Mouse (Mus musculus) CD4-positive, CD25-positive, alpha-beta regulatory T cell, adult 4 months (primary cell): ENCODE measurements at regions not wholly inside any gene's neighbourhood (a gene's known extent, or its start where the extent isn't known, plus 50 kb on each side); places are given as distances from the start of the nearest gene placed in this dataset.

Source experiments
- ATAC-seq: one replicate; pipeline ENCODE4 v1.8.0; 2017

DNA sequence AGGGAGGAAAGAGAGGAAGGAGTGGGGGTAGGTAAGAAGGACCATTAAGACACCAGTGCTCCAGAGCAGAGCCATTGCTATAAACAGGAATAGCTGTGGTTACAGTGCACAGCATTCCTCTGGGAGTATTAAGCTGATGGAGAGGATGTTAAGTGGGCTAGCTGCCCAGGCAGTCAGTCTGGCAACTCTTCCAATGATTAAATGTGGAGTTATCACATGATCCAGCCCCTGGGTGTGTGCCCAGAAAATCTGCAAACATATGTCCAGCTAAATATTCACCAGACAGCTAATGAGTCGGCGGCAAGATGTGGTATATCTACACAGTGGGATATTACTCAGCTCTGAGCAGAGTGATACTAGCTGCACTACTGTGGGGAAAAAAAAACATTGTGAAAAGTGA is 229.7 kb downstream of the Ankrd50 start:
- ATAC-seq, result no peak

DNA sequence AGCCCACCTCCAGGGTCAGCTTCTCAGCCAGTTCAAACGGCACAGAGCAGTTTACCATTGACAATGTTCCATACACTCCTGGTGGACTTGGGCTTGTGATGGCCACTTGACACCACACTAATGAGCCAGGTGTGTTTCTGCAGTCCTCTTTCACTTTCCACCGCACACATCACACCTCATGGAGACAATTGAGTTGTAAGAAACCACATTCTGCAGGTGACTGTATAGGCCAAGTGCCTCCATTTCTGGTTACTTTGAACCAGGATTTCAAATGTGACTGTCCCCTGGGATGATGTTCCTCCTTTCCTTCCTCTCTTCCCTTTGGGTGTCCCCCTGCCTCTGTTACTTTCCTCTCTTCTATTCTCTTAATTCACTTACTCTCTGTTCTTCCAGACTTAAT is 233.1 kb downstream of the Ankrd50 start:
- ATAC-seq, result no peak

GRCm38 (mm10) chr3:38250552-38250951 is 234.1 kb downstream of the Ankrd50 start:
- no peak for ATAC-seq

- ATAC-seq, result no peak
These were observed 235.7 kb downstream of the Ankrd50 start for GRCm38 (mm10) chr3:38248941-38249340.

GRCm38 (mm10) chr3:38246439-38246838 is 238.2 kb downstream of the Ankrd50 start:
- ATAC-seq, result no peak

GRCm38 (mm10) chr3:38243209-38243608 is 241.4 kb downstream of the Ankrd50 start:
- ATAC-seq, result no peak

GRCm38 (mm10) chr3:38237616-38238015 is 247.0 kb downstream of the Ankrd50 start:
- ATAC-seq, result no peak

GRCm38 (mm10) chr3:38235736-38236083 is 248.9 kb downstream of the Ankrd50 start:
- no peak for ATAC-seq

DNA sequence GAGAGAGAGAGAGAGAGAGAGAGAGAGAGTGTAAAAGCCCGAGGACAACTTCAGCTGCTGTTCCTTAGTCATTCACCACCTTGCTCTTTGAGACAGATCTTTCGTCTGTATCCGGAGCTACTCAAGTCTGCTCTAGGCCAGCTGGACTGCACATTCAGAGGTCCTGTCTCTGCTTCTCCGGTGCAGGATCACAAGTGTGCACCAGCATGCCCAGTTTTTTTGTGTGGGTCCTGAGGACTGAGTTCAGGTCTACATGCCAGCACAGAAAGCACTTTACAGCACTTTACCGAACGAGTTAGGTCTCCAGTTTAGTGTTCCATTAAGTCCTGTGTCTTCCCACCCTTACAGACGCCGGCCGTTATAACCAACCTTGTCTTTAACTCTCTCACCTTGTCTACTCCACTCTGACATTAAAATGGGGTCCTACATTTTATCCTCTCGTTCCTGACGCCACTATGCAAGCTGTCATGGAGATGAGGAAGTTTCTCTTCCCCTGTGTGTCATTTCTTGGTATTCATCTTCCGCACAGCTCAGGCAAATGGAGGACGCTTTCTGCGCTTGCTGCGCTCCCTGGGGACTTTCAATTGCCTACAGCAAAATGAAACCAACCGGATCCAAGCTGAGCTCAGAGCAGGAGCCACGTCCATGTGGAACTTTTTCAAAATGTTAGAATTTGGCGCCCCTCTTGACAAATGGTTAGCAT is 249.5 kb downstream of the Ankrd50 start:
- no peak for ATAC-seq

- ATAC-seq, result no peak
These were observed 250.1 kb downstream of the Ankrd50 start for GRCm38 (mm10) chr3:38234534-38234933.

GRCm38 (mm10) chr3:38234006-38234405 is 250.6 kb downstream of the Ankrd50 start:
- ATAC-seq, result no peak

DNA sequence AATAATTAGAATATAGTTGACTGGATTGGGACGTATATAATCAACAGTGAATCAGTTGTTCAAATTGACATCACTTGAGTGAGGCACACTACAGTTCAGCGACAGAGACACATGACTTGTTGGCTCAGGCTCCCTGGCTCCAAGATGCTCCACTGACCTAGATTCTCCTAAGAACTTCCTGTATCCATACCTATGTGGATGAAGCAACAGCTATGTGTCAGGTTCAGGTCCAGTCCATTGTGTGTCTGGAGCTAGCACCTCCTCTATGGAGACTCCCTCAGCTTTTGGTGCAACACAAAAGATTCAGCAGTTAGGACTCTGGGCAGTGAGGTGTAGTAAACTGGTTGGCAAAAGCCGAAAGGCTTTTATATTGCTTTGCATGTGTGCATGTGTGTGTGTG is 251.6 kb downstream of the Ankrd50 start:
- no peak for ATAC-seq

GRCm38 (mm10) chr3:38232111-38233076 is 252.2 kb downstream of the Ankrd50 start:
- no peak for ATAC-seq

DNA sequence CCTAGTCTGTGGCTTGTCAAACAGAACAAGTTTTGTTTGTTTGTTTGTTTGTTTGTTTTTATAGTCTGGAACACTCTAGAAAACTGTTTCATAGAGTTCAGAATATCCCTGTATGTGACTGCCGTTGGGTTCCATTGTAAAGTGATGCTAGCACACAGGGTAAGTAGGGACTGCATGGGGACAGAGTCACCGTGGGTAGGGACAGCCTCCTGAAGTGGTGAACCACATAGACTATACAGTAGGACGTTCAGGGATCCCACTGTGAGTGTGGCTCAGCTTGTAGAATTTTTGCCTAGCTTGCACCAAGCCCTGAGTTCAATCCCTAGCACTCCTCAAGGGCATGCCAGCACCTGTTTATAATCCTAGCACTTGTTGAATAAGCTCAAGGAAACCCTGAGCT is 253.1 kb downstream of the Ankrd50 start:
- no peak for ATAC-seq

DNA sequence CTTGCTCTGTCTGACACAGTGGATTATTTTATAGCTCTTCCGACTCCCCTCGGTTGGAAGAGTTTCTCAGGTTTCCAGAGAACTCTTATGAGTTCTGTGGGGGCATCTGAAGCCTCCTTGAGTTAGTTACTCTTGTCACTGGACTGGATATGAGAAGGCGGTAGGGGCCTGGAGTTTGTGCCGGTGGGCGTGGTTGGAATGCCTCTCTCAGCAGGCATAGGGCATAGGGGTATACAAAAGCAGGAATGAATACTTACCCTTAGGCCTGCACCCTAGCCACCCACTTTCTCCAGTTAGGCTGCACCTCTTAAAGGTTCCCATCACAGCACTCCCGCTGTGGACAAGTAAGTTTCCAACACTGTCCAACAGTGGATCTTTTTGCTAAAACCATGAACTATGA is 253.8 kb downstream of the Ankrd50 start:
- no peak for ATAC-seq

DNA sequence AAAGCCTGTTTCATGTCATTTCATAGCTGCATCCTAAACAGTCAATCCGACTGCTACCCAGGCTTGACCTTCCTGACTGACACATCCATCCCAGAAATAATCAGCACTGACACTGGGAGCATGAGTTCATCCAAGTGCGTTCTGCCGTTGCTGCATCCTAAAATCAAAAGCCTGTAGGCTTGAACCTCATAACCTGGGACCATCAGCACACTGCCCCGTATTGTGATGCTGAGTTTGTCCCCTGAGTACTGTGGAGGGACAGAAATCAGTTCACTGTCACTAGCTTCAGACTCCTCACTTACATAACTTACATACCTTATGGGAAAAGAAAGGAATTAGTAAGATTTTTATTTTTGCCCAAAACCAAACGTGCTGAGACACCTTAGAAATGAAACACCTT is 255.0 kb downstream of the Ankrd50 start:
- ATAC-seq, result no peak

DNA sequence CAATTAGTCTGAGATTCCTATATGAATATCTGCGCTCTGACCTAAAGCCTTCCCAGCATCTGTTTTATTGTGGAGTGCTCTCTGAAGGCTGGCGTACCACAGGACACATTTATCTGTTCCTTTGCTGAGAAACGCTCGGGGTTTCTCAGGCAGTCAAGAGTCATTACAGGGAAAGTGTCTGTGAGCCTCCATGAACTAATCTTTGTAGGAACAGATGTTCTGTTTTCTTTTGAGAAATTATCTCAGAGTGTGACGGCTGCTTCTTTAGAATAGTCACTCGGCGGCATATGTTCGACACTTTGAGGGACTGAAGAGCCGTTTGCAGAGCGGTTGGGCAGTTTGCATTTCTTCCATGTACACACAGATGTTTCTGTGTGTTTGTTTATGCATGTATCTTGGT is 255.6 kb downstream of the Ankrd50 start:
- no peak for ATAC-seq

DNA sequence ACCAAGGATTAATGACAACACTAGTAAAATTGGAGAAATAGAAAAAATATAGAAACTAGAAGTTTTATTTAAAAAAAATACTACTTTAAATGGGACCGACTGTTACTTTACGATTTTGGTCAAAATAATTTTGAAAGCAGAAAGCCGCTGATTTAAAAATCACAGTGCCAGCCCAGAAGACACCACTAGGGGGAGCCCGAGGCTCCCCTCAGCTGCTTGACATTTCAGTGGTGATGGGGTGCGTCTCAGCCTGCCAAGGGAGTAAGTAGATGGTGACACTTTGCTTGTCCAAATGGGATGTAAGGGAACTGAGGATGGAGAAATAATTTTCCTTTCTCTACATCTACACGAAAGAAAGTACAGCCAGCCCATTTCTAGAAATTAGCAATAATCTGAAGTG is 257.0 kb downstream of the Ankrd50 start:
- peak; percentile 67 for ATAC-seq

- no peak for ATAC-seq
These were observed 257.5 kb downstream of the Ankrd50 start for GRCm38 (mm10) chr3:38227121-38227520.

- no peak for ATAC-seq
These were observed 258.5 kb downstream of the Ankrd50 start for GRCm38 (mm10) chr3:38226147-38226546.

GRCm38 (mm10) chr3:38221834-38222215 is 262.8 kb downstream of the Ankrd50 start:
- ATAC-seq, result no peak

GRCm38 (mm10) chr3:38220934-38221833 is 263.5 kb downstream of the Ankrd50 start:
- ATAC-seq, result peak; percentile 73

GRCm38 (mm10) chr3:38209081-38209480 is 275.6 kb downstream of the Ankrd50 start:
- no peak for ATAC-seq
